Mouse (Mus musculus) kidney, adult 2 months (tissue): ENCODE data around the gene Slc52a3.

Experiments used
- CTCF ChIP-seq: fragments of 200-500 bp; conservative IDR thresholded peaks from 2 replicates; pipeline ENCODE4 v1.5.1; 2011; ENCODE audit warnings: low read depth, mild to moderate bottlenecking, control low read depth, low read length, moderate library complexity, mixed read lengths; ENCODE audit not compliant: insufficient read depth, insufficient read length
- POLR2A ChIP-seq: fragments of 200-500 bp; IDR thresholded peaks from one replicate; pipeline ENCODE4 v1.6.1; 2011; ENCODE audit warnings: low read depth, low read length, control low read depth

GRCm38 (mm10) chr2:151968451-151968850 is 27.9 kb upstream of the Slc52a3 start:
- TF ChIP-seq CTCF (no peak), POLR2A (no peak)
